Mouse (Mus musculus) limb, embryonic 13.5 days (tissue): ENCODE results near the gene Olfr1181. TPM values are rescaled to one million over a fixed set of nuclear protein-coding genes. Genes with fewer than 3 reads are reported as not detected.
"Not testable (repeated sequence)": the region's sequence is repeated elsewhere in the genome, so short reads cannot be mapped to it uniquely, and the experiment has no call there.

Source experiments
- ATAC-seq: fragments of 200-750 bp; cut with Nextera tagmentation; 2 replicates; pipeline ENCODE4 v1.8.0; 2017; ENCODE audit warnings: low read depth, moderate number of reproducible peaks, moderate TSS enrichment; ENCODE audit not compliant: low FRiP score
- H3K27ac ChIP-seq: fragments of 300-500 bp; sonication (generic); 2 replicates; pipeline ENCODE4 v1.5.1; 2015; ENCODE audit warnings: inconsistent platforms, mild to moderate bottlenecking, moderate library complexity
- H3K27me3 ChIP-seq: fragments of 300-500 bp; sonication (generic); 2 replicates; pipeline ENCODE4 v1.6.1; 2015; ENCODE audit warnings: mild to moderate bottlenecking, inconsistent platforms
- H3K36me3 ChIP-seq: fragments of 300-500 bp; sonication (generic); 2 replicates; pipeline ENCODE4 v1.6.1; 2015; ENCODE audit warnings: inconsistent platforms, mild to moderate bottlenecking, moderate library complexity
- H3K4me1 ChIP-seq: fragments of 300-500 bp; sonication (generic); 2 replicates; pipeline ENCODE4 v1.6.1; 2015; ENCODE audit warnings: inconsistent platforms
- H3K4me2 ChIP-seq: fragments of 300-500 bp; sonication (generic); replicated peaks from 2 replicates; pipeline ENCODE4 v1.6.1; 2015; ENCODE audit warnings: inconsistent platforms, mild to moderate bottlenecking, moderate library complexity
- H3K4me3 ChIP-seq: fragments of 300-500 bp; sonication (generic); 2 replicates; pipeline ENCODE4 v1.5.1; 2015; ENCODE audit warnings: moderate library complexity, mild to moderate bottlenecking, inconsistent platforms
- H3K9ac ChIP-seq: fragments of 300-500 bp; sonication (generic); 2 replicates; pipeline ENCODE4 v1.6.1; 2015; ENCODE audit warnings: mild to moderate bottlenecking, inconsistent platforms
- H3K9me3 ChIP-seq: fragments of 300-500 bp; sonication (generic); 2 replicates; pipeline ENCODE4 v1.6.1; 2016; ENCODE audit warnings: inconsistent platforms
- WGBS: fragments of 180-500 bp; shearing (Covaris S2); methylation state at CpG from one replicate; pipeline ENCODE4 v1.1.7; 2015; 5-methylcytosine and 5-hydroxymethylcytosine counted together
- polyA plus RNA-seq: library from polyadenylated mRNA; unstranded; fragments of >200 nt; fragmentation: Nextera tagmentation; extraction: Ambion mirVana; gene quantifications from 2 replicates; pipeline ENCODE4 v1.2.1, GENCODE M21; 2015

Gene Olfr1181
- not detected in 2 replicates for polyA plus RNA-seq

GRCm38 (mm10) chr2:88426071-88426470 is at the start of gene Olfr1181:
Olfr1181 (minus strand) TSS chr2:88426171.
- Histone ChIP-seq H3K4me2 (no peak within 1 kb of the TSS), H3K9ac (no peak within 1 kb of the TSS), H3K4me3 (no peak within 1 kb of the TSS), H3K9me3 (no peaks in the 10 kb centered on the region), H3K36me3 (no peaks in the 10 kb centered on the region), H3K27me3 (no peaks in the 10 kb centered on the region), H3K27ac (no peak within 1 kb of the TSS), H3K4me1 (no peaks in the 10 kb centered on the region)
- ATAC-seq = no peak
- 92% methylated on average over 1 of the region's 1 CpGs for WGBS

- WGBS = 80% methylated on average over 1 of the region's 1 CpGs
- ATAC-seq = not testable (repeated sequence)
Observed at GRCm38 (mm10) chr2:88454567-88454966, 28.6 kb upstream of the Olfr1181 start, which contains the start of gene Olfr1183. Olfr1183 (plus strand) TSS chr2:88454867.

GRCm38 (mm10) chr2:88449031-88449430 is 23.1 kb upstream of the Olfr1181 start, which contains the start of gene Gm13757:
Gm13757 (minus strand) TSS chr2:88449131.
- H3K9me3 ChIP-seq = no peaks in the 10 kb centered on the region
- H3K9ac ChIP-seq = no peak within 1 kb of the TSS
- H3K4me2 ChIP-seq = no peak within 1 kb of the TSS
- H3K27me3 ChIP-seq = no peaks in the 10 kb centered on the region
- no peaks in the 10 kb centered on the region for H3K4me1 ChIP-seq
- H3K36me3 ChIP-seq = no peaks in the 10 kb centered on the region
- ATAC-seq = no peak
- 86% methylated on average over 1 of the region's 1 CpGs for WGBS
- no peak within 1 kb of the TSS for H3K27ac ChIP-seq
- no peak within 1 kb of the TSS for H3K4me3 ChIP-seq

More at GRCm38 (mm10) chr2:88454567-88454966, 28.6 kb upstream of the Olfr1181 start, which contains the start of gene Olfr1183:
- not testable (repeated sequence) for H3K9me3 ChIP-seq, H3K4me3 ChIP-seq, H3K36me3 ChIP-seq, H3K4me2 ChIP-seq, H3K27ac ChIP-seq, H3K27me3 ChIP-seq, H3K9ac ChIP-seq, H3K4me1 ChIP-seq

- Histone ChIP-seq H3K4me1 (no peaks in the 10 kb centered on the region), H3K4me2 (no peak within 1 kb of the TSS), H3K4me3 (no peak within 1 kb of the TSS), H3K27ac (no peak within 1 kb of the TSS), H3K27me3 (no peaks in the 10 kb centered on the region), H3K36me3 (no peaks in the 10 kb centered on the region), H3K9me3 (no peaks in the 10 kb centered on the region), H3K9ac (no peak within 1 kb of the TSS)
- ATAC-seq = no peak
- WGBS = 78% methylated on average over 2 of the region's 2 CpGs
Observed at GRCm38 (mm10) chr2:88419051-88419450, 6.9 kb downstream of the Olfr1181 start, which contains the start of gene Olfr1180. Olfr1180 (minus strand) TSS chr2:88419151.

GRCm38 (mm10) chr2:88406353-88406752 is 19.6 kb downstream of the Olfr1181 start, which contains the start of gene Olfr1179:
Olfr1179 (minus strand) TSS chr2:88406453.
- no peak within 1 kb of the TSS for H3K4me2 ChIP-seq
- H3K4me1 ChIP-seq = no peaks in the 10 kb centered on the region
- no peak within 1 kb of the TSS for H3K9ac ChIP-seq
- WGBS = 77% methylated on average over 3 of the region's 3 CpGs
- H3K4me3 ChIP-seq = no peak within 1 kb of the TSS
- no peaks in the 10 kb centered on the region for H3K9me3 ChIP-seq
- no peak for ATAC-seq
- H3K27ac ChIP-seq = no peak within 1 kb of the TSS
- H3K27me3 ChIP-seq = no peaks in the 10 kb centered on the region
- no peaks in the 10 kb centered on the region for H3K36me3 ChIP-seq

DNA sequence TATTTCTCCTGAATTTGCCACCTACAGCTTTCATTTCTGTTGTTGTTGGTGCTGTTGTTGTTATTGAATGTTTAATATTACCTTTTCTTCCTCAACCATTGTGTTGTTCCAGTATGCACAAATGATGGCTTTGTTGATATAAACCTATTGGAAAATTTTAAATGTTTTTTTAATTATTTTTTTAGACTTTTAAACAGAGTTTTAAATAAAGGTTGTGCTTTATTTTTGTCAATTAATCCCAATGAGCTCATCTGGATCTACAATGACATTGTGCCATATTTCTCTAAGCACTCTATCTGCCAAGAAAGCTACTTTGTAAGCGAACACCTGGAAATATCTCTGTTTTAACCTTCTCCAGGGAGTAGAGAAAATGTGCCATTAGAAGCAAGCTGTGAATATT is 39.2 kb downstream of the Olfr1181 start, which contains the start of gene Olfr1178:
Gene Olfr1178, plus strand, starts transcription at position 301 of the 400 bp plus-strand sequence.
- no peak within 1 kb of the TSS for H3K4me2 ChIP-seq
- H3K27ac ChIP-seq = no peak within 1 kb of the TSS
- WGBS = 69% methylated on average over 1 of the region's 1 CpGs
- no peak within 1 kb of the TSS for H3K9ac ChIP-seq
- H3K4me1 ChIP-seq = no peaks in the 10 kb centered on the region
- H3K36me3 ChIP-seq = no peaks in the 10 kb centered on the region
- H3K4me3 ChIP-seq = no peak within 1 kb of the TSS
- H3K27me3 ChIP-seq = no peaks in the 10 kb centered on the region
- no peak for ATAC-seq
- H3K9me3 ChIP-seq = no peaks in the 10 kb centered on the region

Other genes starting within 250 kb of the Olfr1181 start
- gene Olfr1168, start 244.3 kb downstream of the Olfr1181 start, polyA plus RNA-seq = not detected in 2 replicates
- gene Olfr1170, start 197.8 kb downstream of the Olfr1181 start, polyA plus RNA-seq = not detected in 2 replicates
- not detected in 2 replicates for gene Olfr1173, start 146.3 kb downstream of the Olfr1181 start, polyA plus RNA-seq
- gene Olfr1174-ps, start 111.0 kb downstream of the Olfr1181 start, polyA plus RNA-seq = not detected in 2 replicates
- gene Olfr1175-ps, start 99.0 kb downstream of the Olfr1181 start, polyA plus RNA-seq = not detected in 2 replicates
- not detected in 2 replicates for gene Olfr1176, start 89.5 kb downstream of the Olfr1181 start, polyA plus RNA-seq
- not detected in 2 replicates for gene Olfr1177-ps, start 79.7 kb downstream of the Olfr1181 start, polyA plus RNA-seq
- not detected in 2 replicates for gene Olfr1178, start 39.1 kb downstream of the Olfr1181 start, polyA plus RNA-seq
- gene Olfr1179, start 19.7 kb downstream of the Olfr1181 start, polyA plus RNA-seq = not detected in 2 replicates
- not detected in 2 replicates for gene Olfr1180, start 7.0 kb downstream of the Olfr1181 start, polyA plus RNA-seq
- gene Gm13757, start 23.0 kb upstream of the Olfr1181 start, polyA plus RNA-seq = not detected in 2 replicates
- gene Olfr1183, start 28.7 kb upstream of the Olfr1181 start, polyA plus RNA-seq = not detected in 2 replicates
- not detected in 2 replicates for gene Olfr1184, start 57.4 kb upstream of the Olfr1181 start, polyA plus RNA-seq
- not detected in 2 replicates for gene Olfr1185-ps1, start 67.1 kb upstream of the Olfr1181 start, polyA plus RNA-seq
- not detected in 2 replicates for gene Olfr1186, start 92.4 kb upstream of the Olfr1181 start, polyA plus RNA-seq
- not detected in 2 replicates for gene Olfr1188, start 130.8 kb upstream of the Olfr1181 start, polyA plus RNA-seq
- not detected in 2 replicates for gene Olfr1189, start 160.3 kb upstream of the Olfr1181 start, polyA plus RNA-seq
- not detected in 2 replicates for gene Olfr1191-ps1, start 214.4 kb upstream of the Olfr1181 start, polyA plus RNA-seq
- not detected in 2 replicates for gene Olfr1192-ps1, start 222.3 kb upstream of the Olfr1181 start, polyA plus RNA-seq
- gene Olfr1193, start 249.5 kb upstream of the Olfr1181 start, polyA plus RNA-seq = not detected in 2 replicates